Mouse (Mus musculus) spleen, adult 10 weeks (tissue): ENCODE data around the gene Mtmr3. TPM values are rescaled to one million over a fixed set of nuclear protein-coding genes. Genes with fewer than 3 reads are reported as not detected.

Experiments
- polyA plus RNA-seq: library from polyadenylated mRNA; stranded (reverse); fragments of 350-450 nt; fragmentation: Illumina TruSeq; extraction: RNeasy Lipid Tissue Mini Kit (QIAGEN cat#74804); gene quantifications from one replicate; pipeline ENCODE4 v1.2.3, GENCODE M21; 2015; ENCODE audit warnings: low replicate concordance; ENCODE audit not compliant: insufficient read depth

Gene Mtmr3
- 62.7 TPM for polyA plus RNA-seq

DNA sequence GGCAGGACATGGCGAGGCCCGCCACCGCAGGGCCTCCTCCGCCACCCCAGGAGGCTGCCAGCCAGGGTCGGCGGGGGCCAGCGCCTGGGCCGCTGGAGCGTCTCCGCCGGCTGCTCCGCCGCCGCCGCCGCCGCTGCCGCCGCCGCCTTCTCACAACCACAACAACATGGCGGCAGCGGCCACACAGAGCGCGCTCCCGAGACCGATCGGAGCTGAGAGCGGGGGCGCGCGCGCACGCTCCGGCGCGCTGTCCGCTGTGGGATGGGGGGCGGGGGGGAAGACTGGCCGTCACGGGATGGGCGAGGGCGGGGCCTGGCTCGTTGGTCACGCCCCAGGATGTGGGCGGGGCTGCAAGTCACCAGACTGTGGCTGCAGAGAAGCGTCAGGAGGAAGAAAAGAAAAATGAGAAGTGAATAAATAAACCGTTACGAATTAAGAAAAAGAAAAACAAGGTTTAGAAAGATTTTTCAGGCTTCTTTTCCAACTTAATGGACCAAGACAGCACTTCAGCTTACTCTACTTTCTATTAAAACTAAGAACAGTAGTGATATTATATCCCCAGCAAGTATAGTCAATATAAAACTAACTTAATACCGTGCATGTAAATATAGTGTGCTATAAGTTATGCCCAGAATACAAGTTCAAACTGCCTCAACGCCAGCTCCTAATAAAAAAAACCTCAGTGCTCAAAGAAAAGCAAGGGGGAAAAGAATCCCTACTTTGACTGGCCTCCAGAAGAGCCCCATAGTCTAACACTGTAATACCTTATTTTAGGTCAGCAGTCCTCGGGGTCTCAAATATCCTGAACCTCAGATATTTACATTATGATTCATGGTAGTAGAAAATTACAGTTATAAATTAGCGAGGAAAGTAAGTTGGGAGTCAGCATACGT is at the start of gene Mtmr3:
Gene Mtmr3 (minus strand): TSS at position 256 of the 893 bp plus-strand sequence.

DNA sequence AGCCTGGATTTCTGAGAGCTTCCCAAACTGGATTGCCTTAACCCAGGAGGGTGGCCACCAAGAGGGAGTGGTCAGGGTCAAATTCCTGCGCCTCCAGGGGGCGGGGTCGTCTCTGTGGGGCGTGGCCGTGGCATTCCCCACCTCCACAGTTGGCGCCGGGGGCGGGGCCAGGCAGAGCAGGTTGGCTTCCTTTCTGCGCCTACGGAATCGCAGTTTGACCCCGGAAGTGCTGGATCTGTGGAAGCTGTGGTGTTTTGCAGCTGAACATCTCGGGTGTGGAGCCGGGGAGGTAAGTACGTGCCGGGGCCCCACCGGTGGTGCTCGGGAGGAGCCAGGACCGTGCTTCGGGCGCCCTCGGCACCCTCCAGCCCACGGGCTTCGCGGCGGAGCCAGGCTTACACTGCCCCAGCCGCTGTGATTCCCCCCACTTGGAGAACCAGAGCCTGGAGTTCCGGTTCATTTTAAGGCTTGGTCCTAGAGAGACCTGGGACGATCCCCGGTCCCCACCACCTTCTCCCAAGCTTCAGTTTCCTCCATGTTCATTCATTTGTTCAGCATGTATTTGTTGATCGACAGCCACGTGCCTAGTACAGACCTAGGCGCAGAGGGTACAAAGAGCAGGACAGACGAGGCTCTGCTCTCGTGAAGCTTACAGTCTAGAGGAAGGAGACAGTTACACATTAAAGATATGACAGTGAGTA is 43.0 kb upstream of the Mtmr3 start, which contains the start of gene Ascc2:
Gene Ascc2 (plus strand): TSS at position 214 of the 701 bp plus-strand sequence.

DNA sequence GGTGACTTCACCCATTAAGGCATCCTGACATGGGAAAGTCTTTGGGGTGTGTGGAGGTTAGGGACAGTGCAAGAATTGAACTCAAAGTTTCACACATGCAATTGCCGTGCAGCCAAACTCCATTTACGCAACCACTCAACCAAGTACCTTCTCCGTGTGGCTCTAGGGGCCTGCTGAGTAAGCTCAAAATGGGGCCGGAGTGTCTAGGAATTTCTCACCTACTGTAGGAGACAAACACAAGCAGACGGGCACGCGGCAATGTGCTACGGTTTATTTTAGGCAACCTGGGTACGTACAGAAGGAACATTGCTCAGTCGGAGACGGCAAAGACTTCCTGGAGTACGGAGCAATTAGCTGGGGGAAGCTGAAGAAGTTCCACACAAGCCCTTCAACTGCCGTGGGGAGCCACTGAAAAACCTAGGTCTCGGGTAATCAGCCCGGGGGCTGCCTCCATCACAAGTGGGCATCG is 25.4 kb upstream of the Mtmr3 start, which contains the start of gene Gm11032:
Gene Gm11032 (plus strand): TSS at position 51 of the 469 bp plus-strand sequence.

DNA sequence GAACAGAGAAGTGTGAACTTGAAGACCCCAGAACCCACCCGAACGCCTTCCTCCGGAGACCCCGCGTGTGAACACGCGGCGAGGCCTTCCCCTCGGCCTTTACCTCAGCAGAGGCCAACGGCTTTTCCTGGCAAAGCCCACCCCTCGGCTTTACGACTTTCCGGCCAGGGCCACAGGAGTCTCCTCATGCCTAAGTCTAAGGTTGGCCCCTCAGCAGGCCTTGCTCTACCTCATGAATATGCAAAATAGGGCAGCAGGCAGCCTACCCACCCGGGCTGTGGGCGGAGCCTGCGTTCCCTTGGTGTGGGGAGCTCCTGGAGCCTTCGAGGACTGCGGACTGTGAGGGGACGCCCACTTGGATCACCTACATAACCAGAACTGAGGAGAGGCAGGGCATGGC is 153.7 kb downstream of the Mtmr3 start, which contains the start of gene Hormad2:
Gene Hormad2 (minus strand): TSS at position 128 of the 400 bp plus-strand sequence.

Other genes with a start within 250 kb of the Mtmr3 start
- not detected for gene Hormad2, start 153.8 kb downstream of the Mtmr3 start, polyA plus RNA-seq
- gene Gm11032, start 25.2 kb upstream of the Mtmr3 start, polyA plus RNA-seq = not detected
- gene Ascc2, start 42.9 kb upstream of the Mtmr3 start, polyA plus RNA-seq = 23.1 TPM
- gene Uqcr10, start 109.5 kb upstream of the Mtmr3 start, polyA plus RNA-seq = 53.9 TPM
- 12.2 TPM for gene Zmat5, start 109.8 kb upstream of the Mtmr3 start, polyA plus RNA-seq
- gene Cabp7, start 151.9 kb upstream of the Mtmr3 start, polyA plus RNA-seq = not detected